In the genomic region with DNA sequence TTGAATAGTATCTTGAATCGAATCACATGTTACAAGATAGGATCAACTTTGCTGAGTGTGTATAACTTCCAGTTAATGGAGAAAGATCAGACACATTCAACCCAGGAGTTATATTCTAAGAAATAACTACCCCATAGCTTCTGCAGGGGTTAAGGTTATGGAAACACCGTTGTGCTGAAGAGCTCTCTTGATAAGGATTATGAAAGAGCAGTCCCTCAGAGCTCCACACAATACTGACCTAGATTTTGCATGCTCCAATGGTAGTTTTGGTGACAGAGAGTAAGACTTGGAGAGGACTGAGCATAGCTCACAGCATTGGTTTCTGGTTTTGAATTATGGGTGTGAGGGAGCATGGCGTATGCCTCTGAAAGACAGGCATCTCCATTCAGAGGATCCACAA, we compare ENCODE assay signal across 30 mouse cellular contexts.
"Had no signal": no experiment of that assay in that cellular context is flagged by ENCODE, and none has a peak within 500 bp of the region (broad histone marks: within the 10 kb centered on the region; RNA-seq: fewer than 3 reads in every experiment).

No protein-coding gene starts in this region.

- H3K36me3 ChIP-seq: limb, embryonic 10.5 days; limb, embryonic 12.5 days; limb, embryonic 13.5 days; limb, embryonic 15.5 days; liver, embryonic 12.5 days; liver, embryonic 13.5 days; liver, embryonic 15.5 days; lung, embryonic 15.5 days; midbrain, embryonic 10.5 days; midbrain, embryonic 12.5 days; midbrain, embryonic 13.5 days; midbrain, embryonic 15.5 days; neural tube, embryonic 12.5 days had no signal

- H3K9me3 ChIP-seq: limb, embryonic 10.5 days; limb, embryonic 12.5 days; limb, embryonic 13.5 days; limb, embryonic 15.5 days; liver, embryonic 12.5 days; liver, embryonic 13.5 days; liver, embryonic 15.5 days; lung, embryonic 15.5 days; midbrain, embryonic 10.5 days; midbrain, embryonic 12.5 days; midbrain, embryonic 13.5 days; midbrain, embryonic 15.5 days; neural tube, embryonic 12.5 days had no signal

- H3K27ac ChIP-seq: left cerebral cortex, adult 2 months; limb, embryonic 10.5 days; limb, embryonic 12.5 days; limb, embryonic 13.5 days; limb, embryonic 15.5 days; liver, embryonic 12.5 days; liver, embryonic 13.5 days; liver, embryonic 14.5 days; liver, embryonic 15.5 days; lung, embryonic 15.5 days; macrophage; midbrain, embryonic 10.5 days; midbrain, embryonic 12.5 days; midbrain, embryonic 13.5 days; midbrain, embryonic 15.5 days; neural tube, embryonic 12.5 days had no signal

- DNase-seq: left cerebral cortex, postnatal 4 days; liver; liver, embryonic 13.5 days; liver, postnatal 0 days; lung, adult 2 months; lung, embryonic 14.5 days; lung, postnatal 10 days; lung, postnatal 36 days; lung, postnatal 4 days; midbrain, embryonic 14.5 days had no signal

- ATAC-seq: liver, embryonic 12.5 days; liver, postnatal 0 days; midbrain, embryonic 13.5 days; midbrain, embryonic 15.5 days; midbrain, embryonic 16.5 days had no signal

- H3K27me3 ChIP-seq: limb, embryonic 12.5 days; limb, embryonic 13.5 days; limb, embryonic 15.5 days; liver, embryonic 12.5 days; liver, embryonic 13.5 days; liver, embryonic 15.5 days; lung, embryonic 15.5 days; megakaryocyte, embryonic 14.5 days; midbrain, embryonic 12.5 days; midbrain, embryonic 15.5 days; neural tube, embryonic 12.5 days had no signal

- H3K9ac ChIP-seq: limb, embryonic 12.5 days; limb, embryonic 13.5 days; limb, embryonic 15.5 days; liver, embryonic 12.5 days; liver, embryonic 13.5 days; liver, embryonic 14.5 days; liver, embryonic 15.5 days; liver, postnatal 0 days; lung, embryonic 14.5 days; lung, embryonic 15.5 days; midbrain, embryonic 12.5 days; midbrain, embryonic 13.5 days; midbrain, embryonic 15.5 days; neural tube, embryonic 12.5 days had no signal

- H3K4me3 ChIP-seq: left cerebral cortex, adult 2 months; limb, embryonic 10.5 days; limb, embryonic 12.5 days; limb, embryonic 13.5 days; limb, embryonic 15.5 days; liver, embryonic 12.5 days; liver, embryonic 13.5 days; liver, embryonic 15.5 days; lung, embryonic 15.5 days; megakaryocyte, embryonic 14.5 days; midbrain, embryonic 10.5 days; midbrain, embryonic 12.5 days; midbrain, embryonic 13.5 days; midbrain, embryonic 15.5 days; myocyte; neural tube, embryonic 12.5 days had no signal

- H3K4me2 ChIP-seq: limb, embryonic 12.5 days; limb, embryonic 13.5 days; limb, embryonic 15.5 days; liver, embryonic 11.5 days; liver, embryonic 12.5 days; liver, embryonic 13.5 days; liver, embryonic 15.5 days; lung, embryonic 14.5 days; lung, embryonic 15.5 days; midbrain, embryonic 11.5 days; midbrain, embryonic 12.5 days; midbrain, embryonic 13.5 days; midbrain, embryonic 15.5 days; neural tube, embryonic 12.5 days had no signal

- H3K4me1 ChIP-seq: limb, embryonic 12.5 days; limb, embryonic 15.5 days; liver, embryonic 12.5 days; liver, embryonic 13.5 days; liver, embryonic 15.5 days; lung, embryonic 15.5 days; megakaryocyte, embryonic 14.5 days; midbrain, embryonic 10.5 days; midbrain, embryonic 12.5 days; midbrain, embryonic 13.5 days; midbrain, embryonic 15.5 days; neural tube, embryonic 12.5 days had no signal
